Mouse (Mus musculus): ENCODE results near the gene 6030452D12Rik. TPM values are rescaled to one million over a fixed set of nuclear protein-coding genes. Genes with fewer than 3 reads are reported as not detected.

6030452D12Rik gene
- total and polyA plus RNA-seq, 3 experiments, result not detected

DNA sequence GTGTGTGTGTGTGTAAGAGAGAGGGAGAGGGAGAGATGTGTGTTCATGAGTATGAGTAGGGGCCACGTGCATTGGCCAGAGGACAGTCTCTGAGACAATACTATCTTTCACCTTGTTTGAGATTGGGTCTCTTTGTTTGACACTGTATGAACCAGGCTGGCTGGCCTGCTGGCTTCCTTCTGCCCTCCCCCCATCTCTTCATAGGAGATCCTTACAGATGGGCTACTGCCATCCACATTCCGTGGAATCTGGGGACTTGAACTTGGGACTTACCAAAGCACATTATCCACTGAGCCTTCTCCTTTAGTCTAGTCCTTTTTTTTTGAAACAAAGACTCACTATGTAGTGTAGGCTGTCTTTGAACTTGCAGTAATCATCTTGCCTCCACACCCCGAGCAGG lies 8.1 kb downstream of the 6030452D12Rik start:
- TF ChIP-seq USF2 (conservative IDR thresholded peaks at IDR 0.05; ENCODE audit: low read depth, low read length) (no peak), NRF1 (IDR thresholded peaks at IDR 0.05; ENCODE audit: low read depth, low read length) (no peak), TBP (conservative IDR thresholded peaks at IDR 0.05; ENCODE audit: low read depth, low read length) (no peak), ELF1 (IDR thresholded peaks at IDR 0.05; ENCODE audit: low read depth, low read length) (no peak), MAFK (IDR thresholded peaks at IDR 0.05; ENCODE audit: insufficient replicate concordance, low read length) (no peak), MXI1 (IDR thresholded peaks at IDR 0.05; ENCODE audit: low read depth, low read length) (no peak), MEF2A (IDR thresholded peaks at IDR 0.05; ENCODE audit: borderline replicate concordance, low read depth, low read length) (no peak), CTCF (conservative IDR thresholded peaks at IDR 0.05 in 1 of 2, IDR thresholded peaks at IDR 0.05 in 1 of 2; ENCODE audit: low read depth in 2 of 2, low read length in 2 of 2) (no peak), RCOR1 (conservative IDR thresholded peaks at IDR 0.05; ENCODE audit: low read depth, low read length) (no peak), JUND (conservative IDR thresholded peaks at IDR 0.05; ENCODE audit: low read depth, low read length) (no peak)
- H3K9ac ChIP-seq (ENCODE audit: insufficient read depth, low read depth), result no peak overlapping the region

DNA sequence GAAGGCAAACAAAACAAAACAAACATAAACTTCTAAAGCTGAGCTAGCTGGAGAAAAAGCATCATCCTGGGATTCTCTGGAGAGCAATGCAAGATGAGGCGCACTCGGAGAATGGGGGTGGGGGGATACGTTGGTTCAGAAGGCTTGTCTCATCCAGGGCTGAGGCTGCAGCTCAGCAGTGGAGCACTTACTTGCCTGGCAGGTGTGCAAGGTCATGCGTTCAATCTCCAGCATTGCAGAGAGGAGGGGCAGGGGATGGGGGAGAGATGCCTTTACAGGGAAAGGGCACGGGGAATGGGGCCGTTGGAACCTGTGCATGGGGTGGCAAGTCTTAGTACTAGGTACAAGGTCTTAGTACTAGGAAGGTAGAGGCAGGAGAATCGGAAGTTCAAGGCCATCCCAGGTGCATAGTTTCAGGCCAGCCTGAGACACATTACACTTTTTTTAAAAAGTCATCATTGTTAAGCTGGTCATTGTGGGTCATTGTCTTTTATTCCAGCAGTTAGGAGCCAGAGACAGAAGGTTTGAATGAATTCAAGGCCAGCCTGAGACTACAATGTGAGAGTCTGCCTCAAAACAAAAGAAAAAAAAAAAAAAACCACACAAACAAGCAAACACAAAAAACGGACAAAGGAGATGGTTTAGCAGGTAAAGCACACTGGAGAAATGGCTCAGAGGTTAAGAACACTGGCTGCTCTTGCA lies 8.9 kb downstream of the 6030452D12Rik start:
- Histone ChIP-seq H3K36me3 (replicated peaks in 1 of 2; ENCODE audit: control insufficient read depth in 1 of 2, insufficient read depth in 1 of 2, low read length in 1 of 2) (no peaks in the 10 kb centered on the region), H3K4me3 (replicated peaks in 1 of 3; ENCODE audit: low read depth in 2 of 3, low read length in 2 of 3, poor library complexity in 1 of 3) (no peak overlapping the region), H3K27ac (ENCODE audit: insufficient read depth, low read depth) (no peak overlapping the region), H3K4me1 (ENCODE audit: control insufficient read depth in 1 of 2, insufficient read depth in 2 of 2) (no peaks in the 10 kb centered on the region), H3K9ac (ENCODE audit: insufficient read depth, low read depth) (no peak overlapping the region), H3K4me2 (ENCODE audit: insufficient read depth, low read depth, poor library complexity, severe bottlenecking) (no peak overlapping the region), H3K27me3 (replicated peaks) (peaks cover 1% of the 10 kb centered on the region), H3K79me2 (replicated peaks; ENCODE audit: control insufficient read depth, extremely low read depth, insufficient read depth, poor library complexity, severe bottlenecking) (no peaks in the 10 kb centered on the region), H3K9me3 (replicated peaks; ENCODE audit: low read length) (peaks cover 3% of the 10 kb centered on the region)
- no peak for DNase-seq (ENCODE audit: extremely low read depth)
- dilution Hi-C loops (cut with MboI; ENCODE audit: extremely low pct_ligation_motif_present, extremely low pct_unique_long_range_greater_than_20kb, low sequenced_read_pairs), result no loop called here
- in situ Hi-C loops (cut with MboI; ENCODE audit: low pct_ligation_motif_present, low pct_unique_long_range_greater_than_20kb, low sequenced_read_pairs), result no loop called here
- TF ChIP-seq NRF1 (IDR thresholded peaks at IDR 0.05; ENCODE audit: low read depth, low read length) (no peak), ZKSCAN1 (IDR thresholded peaks at IDR 0.05; ENCODE audit: borderline replicate concordance, low read depth, low read length) (no peak), RCOR1 (conservative IDR thresholded peaks at IDR 0.05; ENCODE audit: low read depth, low read length) (no peak), MEF2A (IDR thresholded peaks at IDR 0.05; ENCODE audit: borderline replicate concordance, low read depth, low read length) (no peak), SIN3A (IDR thresholded peaks at IDR 0.05; ENCODE audit: low read length) (no peak), ZNF384 (IDR thresholded peaks at IDR 0.05; ENCODE audit: low read depth, low read length) (no peak), CHD1 (IDR thresholded peaks at IDR 0.05; ENCODE audit: low read depth, low read length) (no peak)

More for the DNA sequence above, 8.1 kb downstream of the 6030452D12Rik start:
- peaks cover 3% of the 10 kb centered on the region for H3K9me3 ChIP-seq (replicated peaks; ENCODE audit: low read length)
- dilution Hi-C loops (cut with MboI; ENCODE audit: extremely low pct_ligation_motif_present, extremely low pct_unique_long_range_greater_than_20kb, low sequenced_read_pairs), result no loop called here
- in situ Hi-C loops (cut with MboI; ENCODE audit: low pct_ligation_motif_present, low pct_unique_long_range_greater_than_20kb, low sequenced_read_pairs), result no loop called here
- H3K4me3 ChIP-seq (replicated peaks in 1 of 3; ENCODE audit: low read depth in 2 of 3, low read length in 2 of 3, poor library complexity in 1 of 3), result no peak overlapping the region
- DNase-seq (ENCODE audit: extremely low read depth), result no peak
- H3K4me2 ChIP-seq (ENCODE audit: insufficient read depth, low read depth, poor library complexity, severe bottlenecking), result no peak overlapping the region
- H3K27ac ChIP-seq (ENCODE audit: insufficient read depth, low read depth), result no peak overlapping the region
- H3K36me3 ChIP-seq (replicated peaks in 1 of 2; ENCODE audit: control insufficient read depth in 1 of 2, insufficient read depth in 1 of 2, low read length in 1 of 2), result no peaks in the 10 kb centered on the region
- no peaks in the 10 kb centered on the region for H3K4me1 ChIP-seq (ENCODE audit: control insufficient read depth in 1 of 2, insufficient read depth in 2 of 2)
- no peaks in the 10 kb centered on the region for H3K79me2 ChIP-seq (replicated peaks; ENCODE audit: control insufficient read depth, extremely low read depth, insufficient read depth, poor library complexity, severe bottlenecking)
- H3K27me3 ChIP-seq (replicated peaks), result peaks cover 1% of the 10 kb centered on the region
